Mouse (Mus musculus) common myeloid progenitor, adult 5-6 weeks (primary cell): ENCODE results near the gene Rpl15. TPM values are rescaled to one million over a fixed set of nuclear protein-coding genes. Genes with fewer than 3 reads are reported as not detected.
"Not testable (repeated sequence)": the region's sequence is repeated elsewhere in the genome, so short reads cannot be mapped to it uniquely, and the experiment has no call there.

Experiments
- ATAC-seq: replicated peaks from 2 replicates; pipeline ENCODE4 v1.8.0; 2016; ENCODE audit warnings: low read depth, mild to moderate bottlenecking, moderate TSS enrichment, inconsistent platforms; ENCODE audit not compliant: poor library complexity, severe bottlenecking
- total RNA-seq: library from RNA; stranded (forward); fragments of 200-1000, 187-1606 nt; gene quantifications from 2 replicates; pipeline ENCODE4 v1.2.3, GENCODE M21; 2017

Gene Rpl15
- total RNA-seq: 2,336 and 3,207 TPM in 2 replicates

- peak; percentile 95 for ATAC-seq
Measured at GRCm38 (mm10) chr14:18270529-18271441, at the start of gene Rpl15, which contains the start of gene Nkiras1. Gene Rpl15, minus strand, starts transcription at chr14:18271391. Gene Nkiras1, plus strand, starts transcription at chr14:18271136.

GRCm38 (mm10) chr14:18317457-18318411, 46.5 kb upstream of the Rpl15 start:
- ATAC-seq: no peak

- ATAC-seq: no peak
Measured at GRCm38 (mm10) chr14:18304165-18304564, 33.0 kb upstream of the Rpl15 start.

GRCm38 (mm10) chr14:18303262-18303661, 32.1 kb upstream of the Rpl15 start:
- ATAC-seq: no peak

- ATAC-seq: no peak
Measured at GRCm38 (mm10) chr14:18302750-18303149, 31.6 kb upstream of the Rpl15 start.

GRCm38 (mm10) chr14:18301591-18301990, 30.4 kb upstream of the Rpl15 start:
- ATAC-seq: peak; percentile 83

GRCm38 (mm10) chr14:18300676-18301075, 29.5 kb upstream of the Rpl15 start:
- ATAC-seq: no peak

GRCm38 (mm10) chr14:18298874-18299273, 27.7 kb upstream of the Rpl15 start:
- ATAC-seq: no peak

GRCm38 (mm10) chr14:18297441-18297840, 26.2 kb upstream of the Rpl15 start:
- ATAC-seq: peak; percentile 53

- no peak for ATAC-seq
Measured at GRCm38 (mm10) chr14:18292578-18292977, 21.4 kb upstream of the Rpl15 start.

GRCm38 (mm10) chr14:18292111-18292510, 20.9 kb upstream of the Rpl15 start:
- ATAC-seq: no peak

GRCm38 (mm10) chr14:18287391-18287790, 16.2 kb upstream of the Rpl15 start:
- ATAC-seq: no peak

- ATAC-seq: no peak
Measured at GRCm38 (mm10) chr14:18286441-18286840, 15.2 kb upstream of the Rpl15 start.

GRCm38 (mm10) chr14:18285476-18285875, 14.3 kb upstream of the Rpl15 start:
- ATAC-seq: no peak

GRCm38 (mm10) chr14:18284581-18284980, 13.4 kb upstream of the Rpl15 start:
- ATAC-seq: peak; percentile 74

- no peak for ATAC-seq
Measured at GRCm38 (mm10) chr14:18280375-18280774, 9.2 kb upstream of the Rpl15 start.

- no peak for ATAC-seq
Measured at GRCm38 (mm10) chr14:18274526-18274925, 3.3 kb upstream of the Rpl15 start.

- no peak for ATAC-seq
Measured at GRCm38 (mm10) chr14:18271666-18272065, 475 bp upstream of the Rpl15 start.

GRCm38 (mm10) chr14:18269947-18270528, 1.2 kb downstream of the Rpl15 start:
- not testable (repeated sequence) for ATAC-seq

- peak; percentile 46 for ATAC-seq
Measured at GRCm38 (mm10) chr14:18263427-18263826, 7.8 kb downstream of the Rpl15 start.
